Mouse (Mus musculus) liver, postnatal 0 days (tissue): Measurements from ENCODE around the gene Gm2a. TPM values are rescaled to one million over a fixed set of nuclear protein-coding genes. Genes with fewer than 3 reads are reported as not detected.

ENCODE experiments used
- ATAC-seq: fragments of 200-750 bp; cut with Nextera tagmentation; 2 replicates; pipeline ENCODE4 v1.8.0; 2017; ENCODE audit warnings: mild to moderate bottlenecking, moderate library complexity
- DNase-seq: peaks from one replicate; pipeline ENCODE4 v3.0.0-alpha.2; 2016
- H3K27ac ChIP-seq: fragments of 300-500 bp; sonication (generic); 2 replicates; pipeline ENCODE4 v1.5.1; 2014; ENCODE audit warnings: antibody characterized with exemption, moderate library complexity, mild to moderate bottlenecking, low read depth
- H3K27me3 ChIP-seq: fragments of 300-500 bp; sonication (generic); 2 replicates; pipeline ENCODE4 v1.6.1; 2014; ENCODE audit warnings: low read length, control low read depth, mixed read lengths; ENCODE audit not compliant: insufficient read depth
- H3K36me3 ChIP-seq: fragments of 300-500 bp; sonication (generic); replicated peaks from 2 replicates; pipeline ENCODE4 v1.6.1; 2014; ENCODE audit warnings: mild to moderate bottlenecking, control low read depth, low read length, moderate library complexity, mixed read lengths; ENCODE audit not compliant: insufficient read depth
- H3K4me1 ChIP-seq: fragments of 300-500 bp; sonication (generic); 2 replicates; pipeline ENCODE4 v1.6.1; 2014; ENCODE audit warnings: antibody characterized with exemption, mild to moderate bottlenecking, control low read depth; ENCODE audit not compliant: insufficient read depth
- H3K4me2 ChIP-seq: fragments of 300-500 bp; sonication (generic); 2 replicates; pipeline ENCODE4 v1.6.1; 2014; ENCODE audit warnings: low read depth, mild to moderate bottlenecking, low read length, moderate library complexity, mixed read lengths
- H3K4me3 ChIP-seq: fragments of 300-500 bp; sonication (generic); 2 replicates; pipeline ENCODE4 v1.5.1; 2014; ENCODE audit warnings: low read depth, low read length
- H3K9ac ChIP-seq: fragments of 300-500 bp; sonication (generic); replicated peaks from 2 replicates; pipeline ENCODE4 v1.6.1; 2014; ENCODE audit warnings: mild to moderate bottlenecking, moderate library complexity
- H3K9me3 ChIP-seq: fragments of 300-500 bp; sonication (generic); 2 replicates; pipeline ENCODE4 v1.6.1; 2016; ENCODE audit warnings: mild to moderate bottlenecking, control low read depth, low read length, mixed read lengths
- CTCF ChIP-seq: sonication (generic); IDR thresholded peaks from 2 replicates; pipeline ENCODE4 v1.5.1; 2016; ENCODE audit warnings: antibody characterized with exemption, low read depth
- EP300 ChIP-seq: IDR thresholded peaks from 2 replicates; pipeline ENCODE4 v1.6.1; 2016; ENCODE audit warnings: antibody characterized with exemption, low read depth, mild to moderate bottlenecking
- WGBS: fragments of 180-500 bp; shearing (Covaris S2); extraction: QIAGEN DNeasy Blood & Tissue Kit; methylation state at CpG from one replicate; pipeline ENCODE4 v1.1.7; 2014; ENCODE audit not compliant: insufficient replicate concordance; 5-methylcytosine and 5-hydroxymethylcytosine counted together
- polyA plus RNA-seq: library from polyadenylated mRNA; unstranded; fragments of >200 nt; fragmentation: Nextera tagmentation; extraction: Ambion mirVana; gene quantifications from 2 replicates; pipeline ENCODE4 v1.2.1, GENCODE M21; 2015

The Gm2a gene
- polyA plus RNA-seq, 1 experiment from 2014 or later, result 31.6 TPM

- Histone ChIP-seq H3K27me3 (no peaks in the 10 kb centered on the region), H3K4me3 (no peak overlapping the region), H3K4me2 (no peak overlapping the region), H3K36me3 (no peaks in the 10 kb centered on the region), H3K9me3 (no peaks in the 10 kb centered on the region), H3K9ac (no peak overlapping the region), H3K4me1 (no peaks in the 10 kb centered on the region), H3K27ac (no peak overlapping the region)
- DNase-seq (no peak), ATAC-seq (no peak)
- TF ChIP-seq CTCF (no peak), EP300 (no peak)
- WGBS, result 53% methylated on average over 2 of the region's 2 CpGs
Measured at GRCm38 (mm10) chr11:55069023-55069422, 28.9 kb upstream of the Gm2a start.

GRCm38 (mm10) chr11:55071344-55071743 lies 26.6 kb upstream of the Gm2a start:
- Histone ChIP-seq H3K36me3 (no peaks in the 10 kb centered on the region), H3K4me2 (no peak overlapping the region), H3K4me1 (peaks cover 4% of the 10 kb centered on the region), H3K9ac (no peak overlapping the region), H3K27me3 (no peaks in the 10 kb centered on the region), H3K4me3 (no peak overlapping the region), H3K27ac (no peak overlapping the region), H3K9me3 (no peaks in the 10 kb centered on the region)
- TF ChIP-seq CTCF (no peak), EP300 (no peak)
- no peak for ATAC-seq
- 77% methylated on average over 5 of the region's 5 CpGs for WGBS
- DNase-seq, result no peak

DNA sequence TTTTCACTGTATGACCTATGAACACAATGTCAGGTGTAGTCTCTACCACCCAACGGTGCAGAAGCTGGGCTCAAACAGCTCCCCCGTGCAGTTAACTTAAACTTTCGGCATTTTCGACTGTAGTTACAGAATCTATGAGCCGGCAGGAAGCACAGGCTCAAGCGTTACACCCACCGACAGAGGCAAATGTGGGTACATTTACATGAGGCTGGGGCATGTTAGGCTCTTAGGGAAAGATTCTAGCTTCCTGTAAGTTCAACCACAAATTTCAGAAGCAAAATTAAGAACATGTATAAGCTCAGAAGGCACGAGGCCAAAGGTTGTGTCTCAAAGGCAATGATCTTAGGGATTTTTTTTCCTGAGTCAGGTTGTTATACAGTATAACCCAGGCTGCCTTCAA lies 25.4 kb upstream of the Gm2a start:
- no peak overlapping the region for H3K4me3 ChIP-seq
- H3K9ac ChIP-seq, result no peak overlapping the region
- no peaks in the 10 kb centered on the region for H3K36me3 ChIP-seq
- ATAC-seq (no peak), DNase-seq (no peak)
- peaks cover 14% of the 10 kb centered on the region for H3K4me1 ChIP-seq
- 44% methylated on average over 8 of the region's 8 CpGs for WGBS
- H3K27me3 ChIP-seq, result no peaks in the 10 kb centered on the region
- no peak overlapping the region for H3K4me2 ChIP-seq
- TF ChIP-seq CTCF (no peak), EP300 (no peak)
- no peaks in the 10 kb centered on the region for H3K9me3 ChIP-seq
- H3K27ac ChIP-seq, result no peak overlapping the region

GRCm38 (mm10) chr11:55073191-55073590 lies 24.7 kb upstream of the Gm2a start:
- no peak overlapping the region for H3K4me2 ChIP-seq

GRCm38 (mm10) chr11:55075602-55076001 lies 22.3 kb upstream of the Gm2a start:
- WGBS, result 67% methylated on average over 2 of the region's 2 CpGs
- H3K27me3 ChIP-seq, result no peaks in the 10 kb centered on the region
- no peak overlapping the region for H3K4me3 ChIP-seq
- no peak for ATAC-seq
- H3K9me3 ChIP-seq, result no peaks in the 10 kb centered on the region
- H3K4me1 ChIP-seq, result peaks cover 22% of the 10 kb centered on the region
- H3K4me2 ChIP-seq, result no peak overlapping the region
- H3K9ac ChIP-seq, result no peak overlapping the region
- no peaks in the 10 kb centered on the region for H3K36me3 ChIP-seq
- H3K27ac ChIP-seq, result no peak overlapping the region
- TF ChIP-seq CTCF (no peak), EP300 (no peak)
- no peak for DNase-seq

More at GRCm38 (mm10) chr11:55073191-55073590, 24.7 kb upstream of the Gm2a start:
- no peak for ATAC-seq
- Histone ChIP-seq H3K36me3 (no peaks in the 10 kb centered on the region), H3K27ac (no peak overlapping the region), H3K4me3 (no peak overlapping the region), H3K4me1 (peaks cover 16% of the 10 kb centered on the region), H3K27me3 (no peaks in the 10 kb centered on the region), H3K9ac (no peak overlapping the region), H3K9me3 (no peaks in the 10 kb centered on the region)
- TF ChIP-seq EP300 (no peak), CTCF (no peak)
- WGBS, result 82% methylated on average over 10 of the region's 10 CpGs
- no peak for DNase-seq

GRCm38 (mm10) chr11:55076234-55076633 lies 21.7 kb upstream of the Gm2a start:
- no peak for ATAC-seq

More at GRCm38 (mm10) chr11:55076234-55076633, 21.7 kb upstream of the Gm2a start:
- no peaks in the 10 kb centered on the region for H3K36me3 ChIP-seq
- no peak overlapping the region for H3K4me2 ChIP-seq
- H3K4me3 ChIP-seq, result no peak overlapping the region
- H3K9me3 ChIP-seq, result no peaks in the 10 kb centered on the region
- WGBS, result 68% methylated on average over 5 of the region's 5 CpGs
- TF ChIP-seq CTCF, result no peak
- TF ChIP-seq EP300, result no peak
- H3K27ac ChIP-seq, result no peak overlapping the region
- no peaks in the 10 kb centered on the region for H3K27me3 ChIP-seq
- DNase-seq, result no peak
- H3K9ac ChIP-seq, result no peak overlapping the region
- H3K4me1 ChIP-seq, result peaks cover 22% of the 10 kb centered on the region
